In genomic region chr6:50977381-50977780, GRCm38 (mm10) we compare ENCODE assay signal across 13 mouse cellular contexts.
DNase-seq lines count a peak whose midpoint lies in the region; ATAC-seq and TF ChIP-seq lines count a peak whose summit lies in the region.
"Had no signal": no experiment of that assay in that cellular context is flagged by ENCODE, and none has a peak within 500 bp of the region (broad histone marks: within the 10 kb centered on the region; RNA-seq: fewer than 3 reads in every experiment).

No protein-coding gene starts in this region.

- no peaks in the 10 kb centered on the region for H3K36me3 ChIP-seq in testis, adult 2 months (ENCODE audit: control insufficient read depth, insufficient read depth, low read length)
- no peaks in the 10 kb centered on the region for H3K36me3 ChIP-seq in midbrain, embryonic 15.5 days (replicated peaks)
- H3K36me3 ChIP-seq: hindbrain, embryonic 12.5 days; neural tube, embryonic 13.5 days had no signal

- TF ChIP-seq POLR2A in testis, adult 2 months (IDR thresholded peaks at IDR 0.05; ENCODE audit: control insufficient read depth, low read depth, low read length), result no peak

- peak overlapping the region; percentile 79 for H3K27ac ChIP-seq in gastrocnemius, adult 2 months
- H3K27ac ChIP-seq in testis, adult 2 months (ENCODE audit: control insufficient read depth, insufficient read depth, low read depth, low read length), result 0 out of 2 replicates have a peak overlapping the region, but pooled peaks have one; percentile 25
- H3K27ac ChIP-seq in midbrain, embryonic 15.5 days, result no peak overlapping the region
- H3K27ac ChIP-seq: hindbrain, embryonic 12.5 days had no signal

- WGBS in midbrain, embryonic 15.5 days, result 45% methylated on average over 8 of the region's 8 CpGs

- no peak for TF ChIP-seq CTCF in gastrocnemius, adult 2 months (IDR thresholded peaks at IDR 0.05)
- no peak for TF ChIP-seq CTCF in testis, adult 2 months (IDR thresholded peaks at IDR 0.05; ENCODE audit: control insufficient read depth, insufficient read depth, insufficient replicate concordance, low read depth, low read length)

- no peaks in the 10 kb centered on the region for H3K9me3 ChIP-seq in midbrain, embryonic 15.5 days
- H3K9me3 ChIP-seq: hindbrain, embryonic 12.5 days; neural tube, embryonic 13.5 days had no signal

- no peak overlapping the region for H3K9ac ChIP-seq in midbrain, embryonic 15.5 days
- H3K9ac ChIP-seq: hindbrain, embryonic 12.5 days; neural tube, embryonic 13.5 days had no signal

- H3K4me3 ChIP-seq in gastrocnemius, adult 2 months, result no peak overlapping the region
- no peak overlapping the region for H3K4me3 ChIP-seq in testis, adult 2 months (ENCODE audit: control insufficient read depth, low read depth, low read length)
- no peak overlapping the region for H3K4me3 ChIP-seq in midbrain, embryonic 15.5 days
- H3K4me3 ChIP-seq: hindbrain, embryonic 12.5 days; neural tube, embryonic 13.5 days had no signal

- DNase-seq in gastrocnemius, adult 2 months, result no peak
- DNase-seq in gastrocnemius, postnatal 10 days, result no peak
- no peak for DNase-seq in testis, postnatal 10 days (ENCODE audit: low spot score)
- DNase-seq in kidney, postnatal 36 days, result peak; percentile 33 to 51
- no peak for DNase-seq in cerebellum, adult 11 months
- no peak for DNase-seq in cerebellum, postnatal 14 days
- DNase-seq: adrenal gland, postnatal 14 days; cerebellum, adult 9-11 months; spleen, adult 18-20 months had no signal

- intact Hi-C loops in gastrocnemius, adult 2 months (cut with DNase I), result no loop called here

- no peaks in the 10 kb centered on the region for H3K4me1 ChIP-seq in testis, adult 2 months (ENCODE audit: control insufficient read depth, insufficient read depth, low read length)
- H3K4me1 ChIP-seq in midbrain, embryonic 15.5 days, result 0 out of 2 replicates have a peak, but pooled peaks cover 5% of the 10 kb centered on the region

- no peak for ATAC-seq in midbrain, embryonic 15.5 days (replicated peaks)

- no peaks in the 10 kb centered on the region for H3K27me3 ChIP-seq in testis, adult 2 months (ENCODE audit: control insufficient read depth, insufficient read depth, low read length)
- no peaks in the 10 kb centered on the region for H3K27me3 ChIP-seq in midbrain, embryonic 15.5 days (replicated peaks)
- H3K27me3 ChIP-seq: neural tube, embryonic 13.5 days had no signal

- H3K4me2 ChIP-seq in midbrain, embryonic 15.5 days, result no peak overlapping the region
- H3K4me2 ChIP-seq: hindbrain, embryonic 12.5 days; neural tube, embryonic 13.5 days had no signal

Comparison
In these comparisons a context has a peak if more than half of its experiments do, and no peak if none do; other contexts are left out.
1. DNase-seq: peak in kidney, postnatal 36 days (2 of 2); none in gastrocnemius, adult 2 months (single experiment), gastrocnemius, postnatal 10 days (single experiment), testis, postnatal 10 days (single experiment), cerebellum, adult 11 months (single experiment) and cerebellum, postnatal 14 days (0 of 2).